Mouse (Mus musculus): ENCODE results near the gene Trappc12.
"Not testable (repeated sequence)": the region's sequence is repeated elsewhere in the genome, so short reads cannot be mapped to it uniquely, and the experiment has no call there.

Trappc12 gene

DNA sequence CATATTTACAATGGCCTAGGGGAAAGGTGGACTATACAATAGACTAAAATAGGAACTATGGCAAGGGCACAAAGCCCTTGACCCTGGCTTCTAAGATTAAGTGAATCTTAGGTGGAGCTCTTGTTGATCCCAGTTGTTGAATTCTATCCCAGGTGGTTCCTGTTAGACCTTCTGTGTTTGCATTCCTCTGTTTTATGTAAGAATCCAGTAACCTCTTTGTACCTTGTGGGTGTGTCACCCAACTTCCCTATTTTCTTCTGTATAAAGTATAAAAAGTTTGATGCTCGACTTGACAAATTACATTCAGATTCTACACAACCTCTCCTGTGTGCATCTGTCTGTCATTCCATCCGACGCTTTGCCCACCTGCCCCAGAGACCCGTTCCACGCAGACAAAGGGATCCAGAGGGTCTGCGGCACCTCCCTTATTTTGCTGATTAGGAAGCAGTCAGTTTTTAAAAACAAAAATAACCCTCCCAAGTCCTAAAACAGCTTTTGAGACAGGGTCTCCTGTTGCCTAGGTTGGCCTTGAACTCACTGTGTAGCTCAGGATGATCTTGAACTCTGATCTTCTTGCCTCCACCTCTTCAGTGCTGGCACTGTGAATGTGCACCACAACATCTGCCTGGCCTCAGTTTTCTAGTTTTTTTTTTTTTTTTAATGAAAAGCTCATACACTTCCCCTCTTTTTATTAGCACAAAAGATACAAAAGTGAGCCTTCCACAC is 16.6 kb downstream of the Trappc12 start:
- in situ Hi-C loops (cut with MboI, MseI) = not testable (repeated sequence)

- in situ Hi-C loops (cut with MboI, MseI) = no loop called here
These were observed 17.6 kb downstream of the Trappc12 start for GRCm38 (mm10) chr12:28732631-28733030.

- in situ Hi-C loops (cut with MboI, MseI) = no loop called here
These were observed 23.2 kb downstream of the Trappc12 start for GRCm38 (mm10) chr12:28727061-28727460.

DNA sequence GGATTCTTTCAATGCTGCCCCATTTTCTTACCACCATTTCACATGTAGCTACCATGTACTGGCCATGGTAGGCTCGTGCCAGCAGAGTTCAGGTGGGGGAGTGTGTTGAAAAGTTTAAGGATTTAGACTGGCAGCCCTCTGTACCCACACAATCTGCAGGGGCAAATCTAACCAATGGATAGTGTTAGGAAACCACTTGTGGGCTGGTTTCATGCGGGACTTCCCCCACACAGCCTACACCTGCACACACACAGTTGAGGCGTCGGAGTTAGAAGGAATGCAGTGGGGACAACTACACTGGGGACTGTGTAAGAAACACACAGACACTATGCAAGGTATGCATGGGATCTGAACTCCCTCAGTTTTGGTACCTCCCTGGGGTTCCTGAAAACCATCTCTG is 24.1 kb downstream of the Trappc12 start:
- in situ Hi-C loops (cut with MboI, MseI) = no loop called here

DNA sequence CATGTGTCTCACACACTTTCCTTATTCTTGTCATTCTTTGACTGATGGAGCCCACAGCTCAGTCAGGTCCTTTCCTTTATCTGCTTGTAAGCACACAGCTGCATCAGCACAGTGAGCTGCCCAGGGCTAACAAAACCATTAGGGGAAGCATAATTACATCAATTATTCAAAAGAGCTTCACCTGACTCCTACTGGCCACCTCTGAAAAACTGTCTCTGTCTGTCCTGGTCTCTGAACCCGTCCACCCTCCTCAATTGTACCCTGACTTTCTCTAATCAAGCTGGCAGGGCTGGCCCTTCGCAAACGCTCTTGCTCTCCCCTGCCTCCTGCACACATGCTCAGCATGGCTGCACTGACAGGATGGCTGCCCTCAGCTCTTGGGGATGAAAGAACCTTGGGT is 25.9 kb downstream of the Trappc12 start:
- in situ Hi-C loops (cut with MboI, MseI) = loop anchor here (25.0 kb wide), 1 partner anchor 363 kb away; no protein-coding TSS in a partner anchor

GRCm38 (mm10) chr12:28718106-28718505 is 32.2 kb downstream of the Trappc12 start:
- in situ Hi-C loops (cut with MboI, MseI) = loop anchor here (25.0 kb wide), 1 partner anchor 369 kb away; no protein-coding TSS in a partner anchor

GRCm38 (mm10) chr12:28717066-28717465 is 33.2 kb downstream of the Trappc12 start:
- in situ Hi-C loops (cut with MboI, MseI) = loop anchor here (25.0 kb wide), 1 partner anchor 370 kb away; no protein-coding TSS in a partner anchor

DNA sequence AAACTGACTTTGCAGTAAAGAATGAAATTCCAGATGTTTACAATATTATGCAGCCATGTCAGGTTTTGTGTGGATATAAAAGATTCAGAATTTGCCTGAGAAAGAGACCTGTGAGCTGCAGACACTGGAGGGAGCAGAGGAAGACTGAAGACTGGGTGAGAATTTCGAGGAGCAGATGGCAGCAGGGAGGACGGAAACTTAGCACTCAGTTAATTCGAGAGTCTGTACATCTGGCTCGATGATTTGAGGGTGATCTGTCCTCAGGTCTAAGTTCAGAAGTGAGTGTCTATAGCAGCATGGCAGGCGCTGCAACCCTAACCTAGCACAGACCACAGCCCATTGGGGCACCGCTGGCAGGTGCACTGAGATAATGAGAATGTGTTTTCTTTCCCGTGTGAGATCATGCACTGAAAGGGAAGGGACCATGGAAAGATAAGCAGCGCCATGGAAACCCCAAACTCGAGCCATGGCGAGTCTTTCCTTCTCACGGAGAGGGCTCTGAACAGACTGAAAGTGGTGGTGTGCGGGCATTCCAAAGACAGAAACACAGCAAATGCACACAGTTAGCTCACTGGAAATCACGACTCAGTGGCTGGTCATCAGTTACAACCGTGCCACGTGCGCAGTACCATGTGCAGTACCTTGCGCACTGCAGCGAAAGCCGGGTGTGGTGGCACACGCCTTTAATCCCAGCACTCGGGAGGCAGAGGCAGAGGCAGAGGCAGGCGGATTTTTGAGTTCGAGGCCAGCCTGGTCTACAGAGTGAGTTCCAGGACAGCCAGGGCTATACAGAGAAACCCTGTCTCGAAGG is 35.2 kb downstream of the Trappc12 start:
- in situ Hi-C loops (cut with MboI, MseI) = loop anchor here (25.0 kb wide), 1 partner anchor 372 kb away; no protein-coding TSS in a partner anchor

DNA sequence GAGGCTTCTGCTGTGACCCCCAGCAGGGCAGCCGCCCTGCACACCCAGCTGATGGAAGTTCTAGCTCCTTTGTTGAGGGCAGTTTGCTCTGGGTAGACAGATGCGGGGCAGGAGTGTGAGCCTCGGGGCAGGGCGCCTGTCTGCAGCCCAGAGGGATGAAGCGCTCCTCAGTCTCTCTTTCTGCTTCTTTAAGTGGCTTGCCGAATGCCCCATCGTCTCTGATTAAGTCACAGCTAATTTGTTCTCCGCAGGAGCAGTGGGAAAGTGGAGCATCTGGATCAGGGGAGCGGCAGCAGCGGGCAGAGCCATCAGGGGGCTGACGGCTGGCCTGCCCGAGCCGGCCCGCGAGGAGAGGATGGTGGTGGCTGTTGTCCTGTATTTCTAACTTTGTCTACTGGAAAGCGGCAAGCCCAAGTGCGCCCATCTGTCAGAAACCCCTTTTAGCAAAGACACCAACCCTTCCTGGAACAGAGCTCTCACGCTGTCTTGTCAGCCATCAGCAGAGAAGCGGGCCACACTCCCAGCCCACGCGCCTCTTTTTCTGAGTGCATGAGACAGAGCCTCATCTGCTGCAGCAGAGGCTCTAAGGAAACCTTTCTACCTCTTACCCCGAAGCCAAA is 39.6 kb downstream of the Trappc12 start:
- in situ Hi-C loops (cut with MboI, MseI) = loop anchor here (25.0 kb wide), 1 partner anchor 377 kb away; no protein-coding TSS in a partner anchor

GRCm38 (mm10) chr12:28708154-28708553 is 42.1 kb downstream of the Trappc12 start:
- in situ Hi-C loops (cut with MboI, MseI) = loop anchor here (25.0 kb wide), 1 partner anchor 379 kb away; no protein-coding TSS in a partner anchor

DNA sequence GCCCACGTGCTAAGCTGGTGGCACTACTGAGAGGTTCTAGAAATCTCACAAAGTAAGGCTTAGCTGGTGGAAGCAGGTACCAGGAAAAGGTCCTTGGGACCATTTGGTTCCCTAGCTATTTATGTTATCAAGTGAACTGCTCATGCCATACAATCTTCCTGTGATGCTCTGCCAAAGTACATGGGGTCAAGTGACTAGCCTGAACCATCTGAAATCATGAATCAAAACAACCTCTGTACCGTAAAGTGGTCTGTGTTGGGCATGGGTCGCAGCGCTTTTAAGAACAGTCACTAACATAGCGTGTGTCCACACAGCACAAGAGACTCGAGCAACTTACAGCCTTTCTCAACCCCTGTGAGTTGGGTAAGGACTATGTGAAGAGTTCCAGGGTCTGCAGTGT is 45.1 kb downstream of the Trappc12 start:
- in situ Hi-C loops (cut with MboI, MseI) = loop anchor here (25.0 kb wide), 1 partner anchor 382 kb away; no protein-coding TSS in a partner anchor

- in situ Hi-C loops (cut with MboI, MseI) = loop anchor here (25.0 kb wide), 1 partner anchor 383 kb away; no protein-coding TSS in a partner anchor
These were observed 45.9 kb downstream of the Trappc12 start for GRCm38 (mm10) chr12:28704381-28704780.

GRCm38 (mm10) chr12:28701302-28701701 is 49.0 kb downstream of the Trappc12 start:
- in situ Hi-C loops (cut with MboI, MseI) = loop anchor here (25.0 kb wide), 1 partner anchor 386 kb away; no protein-coding TSS in a partner anchor

DNA sequence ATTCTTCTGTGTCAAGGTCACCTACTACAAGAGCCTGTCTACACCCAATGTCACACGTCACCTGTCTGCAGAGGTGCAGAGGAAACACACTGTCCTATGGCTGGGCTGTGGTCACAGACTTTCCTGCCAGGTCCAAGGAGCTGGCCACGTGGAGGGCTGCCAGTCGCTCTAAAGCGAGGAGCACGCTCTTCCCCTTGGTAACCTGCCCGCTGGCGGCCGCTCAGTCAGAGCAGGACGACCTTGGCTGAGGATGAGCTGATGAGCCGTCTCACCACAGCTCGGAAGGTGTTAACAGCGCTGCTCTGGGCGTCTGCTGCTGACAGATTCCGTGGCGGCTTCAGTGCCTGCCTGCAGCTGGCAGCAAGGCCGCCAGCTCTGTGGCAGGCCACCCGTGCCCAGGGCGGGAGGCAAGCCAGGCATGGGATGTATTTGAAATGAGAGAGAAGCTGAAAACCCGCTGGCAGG is 49.7 kb downstream of the Trappc12 start:
- in situ Hi-C loops (cut with MboI, MseI) = loop anchor here (25.0 kb wide), 1 partner anchor 387 kb away; no protein-coding TSS in a partner anchor

- in situ Hi-C loops (cut with MboI, MseI) = loop anchor here (25.0 kb wide), 1 partner anchor 387 kb away; no protein-coding TSS in a partner anchor
These were observed 50.2 kb downstream of the Trappc12 start for GRCm38 (mm10) chr12:28700101-28700511.

- in situ Hi-C loops (cut with MboI, MseI) = loop anchor here (25.0 kb wide), 1 partner anchor 388 kb away; no protein-coding TSS in a partner anchor
These were observed 50.6 kb downstream of the Trappc12 start for GRCm38 (mm10) chr12:28699656-28700055.

- in situ Hi-C loops (cut with MboI, MseI) = no loop called here
These were observed 51.2 kb downstream of the Trappc12 start for GRCm38 (mm10) chr12:28699086-28699485.

DNA sequence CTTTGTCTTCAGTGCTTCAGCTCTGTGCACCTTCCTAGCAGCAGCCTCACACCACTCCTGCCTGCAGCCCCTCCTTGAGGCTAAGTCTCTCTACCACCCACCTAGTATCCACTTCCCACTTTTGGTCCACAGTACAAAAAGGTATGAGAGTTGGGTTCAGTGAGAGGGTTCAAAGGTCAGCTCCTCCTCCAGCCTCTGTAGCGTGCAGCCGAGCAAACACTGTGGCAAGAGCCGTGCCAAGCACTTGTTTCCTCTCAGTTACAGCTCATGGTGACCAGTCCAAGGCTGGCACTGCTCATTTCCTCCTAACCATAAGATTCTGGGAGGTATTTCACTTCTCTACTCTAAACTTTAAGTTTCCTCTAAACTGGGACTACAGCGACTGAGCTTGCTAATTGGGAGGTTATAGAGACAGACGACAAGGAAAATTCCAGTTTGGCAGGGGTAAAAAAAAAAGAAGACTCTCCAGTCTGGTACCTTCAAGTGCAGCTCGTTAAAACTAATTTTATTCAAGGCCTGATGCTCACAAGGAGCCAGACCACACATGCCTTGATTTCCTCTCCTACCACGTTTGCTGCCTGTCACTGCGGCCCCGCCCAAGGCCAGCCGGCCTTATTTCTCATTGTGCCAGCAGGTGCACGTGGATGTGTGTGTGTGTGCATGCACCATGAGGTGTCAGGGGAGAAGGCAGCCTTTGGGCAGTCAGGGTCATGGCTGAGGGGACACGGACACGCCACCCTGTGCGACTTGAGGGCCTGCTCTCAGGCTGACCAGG is 52.3 kb downstream of the Trappc12 start:
- in situ Hi-C loops (cut with MboI, MseI) = no loop called here

GRCm38 (mm10) chr12:28694776-28695175 is 55.5 kb downstream of the Trappc12 start:
- in situ Hi-C loops (cut with MboI, MseI) = no loop called here

DNA sequence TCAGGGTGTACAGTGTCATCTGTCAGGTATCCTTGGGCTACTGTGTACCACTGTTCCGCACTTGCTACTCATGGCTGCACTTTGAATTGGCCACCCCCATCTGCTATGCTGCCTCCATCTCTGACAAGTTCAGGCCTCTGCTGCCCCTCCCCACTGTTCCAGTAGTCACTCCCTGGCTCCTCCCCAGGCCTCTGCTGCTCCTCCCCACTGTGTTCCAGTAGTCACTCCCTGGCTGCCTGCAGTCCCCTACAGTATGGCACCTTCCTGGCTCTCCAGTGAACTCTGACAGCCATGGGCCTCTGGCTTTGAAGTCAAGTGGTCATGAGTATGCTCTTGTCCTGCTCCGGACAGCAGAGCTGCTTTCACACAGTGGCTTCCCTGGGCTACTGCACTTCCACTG is 56.0 kb downstream of the Trappc12 start:
- in situ Hi-C loops (cut with MboI, MseI) = no loop called here

DNA sequence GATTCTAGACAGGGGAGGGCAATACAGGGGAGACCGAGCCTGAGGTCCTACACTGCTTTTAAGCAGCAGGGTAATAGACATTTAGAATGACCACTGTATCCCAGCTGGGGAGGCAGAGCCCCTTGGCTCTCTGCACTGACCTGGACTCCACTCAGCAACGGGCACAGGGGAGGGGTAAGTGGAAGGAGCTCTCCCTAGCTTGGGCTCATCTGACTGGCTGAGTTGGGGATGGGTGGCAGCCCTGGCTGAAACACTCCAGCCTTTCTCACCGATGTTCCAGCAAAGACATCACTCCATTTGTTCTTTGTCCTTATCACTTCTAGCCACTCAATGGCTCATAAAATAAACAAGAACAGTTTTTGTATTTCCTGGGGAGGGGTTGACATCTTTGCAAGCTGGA is 56.5 kb downstream of the Trappc12 start:
- in situ Hi-C loops (cut with MboI, MseI) = no loop called here

All from T-helper 2 cell (primary cell).